Mouse (Mus musculus): Measurements from ENCODE around the gene Sema3g. TPM values are rescaled to one million over a fixed set of nuclear protein-coding genes. Genes with fewer than 3 reads are reported as not detected.

The Sema3g gene
- total RNA-seq, 4 experiments from 2014 or later: 3.8 to 4.9 (median 4.5) TPM

- no peak for DNase-seq (ENCODE audit: low spot score in 2 of 2)
These were observed 21.7 kb upstream of the Sema3g start for GRCm38 (mm10) chr14:31195968-31196367.

- DNase-seq (ENCODE audit: low spot score in 2 of 2): peak in 1 of 2 experiments; percentile 44
These were observed 19.8 kb upstream of the Sema3g start for GRCm38 (mm10) chr14:31197547-31198516.

- DNase-seq (ENCODE audit: low spot score in 2 of 2): no peak
These were observed 18.1 kb upstream of the Sema3g start for GRCm38 (mm10) chr14:31199599-31199998.

- no peak for DNase-seq (ENCODE audit: low spot score in 2 of 2)
These were observed 17.6 kb upstream of the Sema3g start for GRCm38 (mm10) chr14:31200038-31200437.

GRCm38 (mm10) chr14:31204844-31205243 is 12.8 kb upstream of the Sema3g start:
- no peak for DNase-seq (ENCODE audit: low spot score in 2 of 2)

- no peak for DNase-seq (ENCODE audit: low spot score in 2 of 2)
These were observed 12.5 kb upstream of the Sema3g start for GRCm38 (mm10) chr14:31205244-31205561.

- DNase-seq (ENCODE audit: low spot score in 2 of 2): no peak
These were observed 11.8 kb upstream of the Sema3g start for GRCm38 (mm10) chr14:31205562-31206467.

GRCm38 (mm10) chr14:31206472-31206981 is 11.1 kb upstream of the Sema3g start:
- peak; percentile 92 to 95 for DNase-seq (ENCODE audit: low spot score in 2 of 2)

GRCm38 (mm10) chr14:31207070-31207830 is 10.4 kb upstream of the Sema3g start:
- DNase-seq (ENCODE audit: low spot score in 2 of 2): no peak

GRCm38 (mm10) chr14:31208084-31208483 is 9.6 kb upstream of the Sema3g start, which contains the start of gene Tnnc1:
TSS of gene Tnnc1 (plus strand) at chr14:31208312.
- DNase-seq (ENCODE audit: low spot score in 2 of 2): no peak

- DNase-seq (ENCODE audit: low spot score in 2 of 2): no peak
These were observed 8.5 kb upstream of the Sema3g start for GRCm38 (mm10) chr14:31209133-31209557.

- DNase-seq (ENCODE audit: low spot score in 2 of 2): no peak
These were observed 5.8 kb upstream of the Sema3g start for GRCm38 (mm10) chr14:31211854-31212253.

- DNase-seq (ENCODE audit: low spot score in 2 of 2): no peak
These were observed 5.2 kb upstream of the Sema3g start for GRCm38 (mm10) chr14:31212499-31212898.

- no peak for DNase-seq (ENCODE audit: low spot score in 2 of 2)
These were observed 3.8 kb upstream of the Sema3g start for GRCm38 (mm10) chr14:31213868-31214267.

GRCm38 (mm10) chr14:31214684-31215083 is 3.0 kb upstream of the Sema3g start:
- DNase-seq (ENCODE audit: low spot score in 2 of 2): no peak

GRCm38 (mm10) chr14:31215157-31216002 is 2.3 kb upstream of the Sema3g start:
- DNase-seq (ENCODE audit: low spot score in 2 of 2): no peak

- DNase-seq (ENCODE audit: low spot score in 2 of 2): no peak
These were observed 814 bp upstream of the Sema3g start, which contains the start of gene Nisch for GRCm38 (mm10) chr14:31216846-31217245. TSS of gene Nisch (minus strand) at chr14:31216946.

GRCm38 (mm10) chr14:31226978-31227377 is 9.3 kb downstream of the Sema3g start:
- DNase-seq (ENCODE audit: low spot score in 2 of 2): no peak

- DNase-seq (ENCODE audit: low spot score in 2 of 2): no peak
These were observed 10.6 kb downstream of the Sema3g start for GRCm38 (mm10) chr14:31228234-31228633.

GRCm38 (mm10) chr14:31230442-31230841 is 12.8 kb downstream of the Sema3g start:
- no peak for DNase-seq (ENCODE audit: low spot score in 2 of 2)

Data from gastrocnemius, adult 8-10 months (tissue).